Mouse (Mus musculus): Measurements from ENCODE around the gene Trim31.

DNA sequence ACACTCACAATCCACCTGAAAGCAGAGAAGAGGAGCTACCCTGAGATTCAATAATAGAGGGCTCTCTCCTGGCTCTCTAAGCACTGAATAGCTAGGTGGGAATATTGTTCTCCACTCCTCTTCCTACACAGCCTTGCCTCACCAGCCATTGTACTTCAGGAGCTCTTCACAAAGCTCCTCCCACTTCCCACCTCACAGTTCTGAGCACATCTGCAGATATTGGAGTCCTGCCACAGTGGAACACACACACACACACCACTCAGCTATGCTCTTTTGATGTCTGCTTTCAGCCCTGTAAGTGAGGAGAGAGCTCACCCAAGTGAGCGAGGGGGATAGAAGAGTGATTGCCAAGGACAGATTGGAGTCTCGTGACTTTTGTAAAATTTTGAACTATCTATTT lies 14.6 kb upstream of the Trim31 start:
- no peak for TF ChIP-seq EP300 (IDR thresholded peaks at IDR 0.05; ENCODE audit: low read depth)
- no peak for TF ChIP-seq CTCF (IDR thresholded peaks at IDR 0.05; ENCODE audit: low read depth)

Data from liver, embryonic 14.5 days (tissue).